Comparison of ENCODE assay signal across 8 mouse cellular contexts in the genomic region with DNA sequence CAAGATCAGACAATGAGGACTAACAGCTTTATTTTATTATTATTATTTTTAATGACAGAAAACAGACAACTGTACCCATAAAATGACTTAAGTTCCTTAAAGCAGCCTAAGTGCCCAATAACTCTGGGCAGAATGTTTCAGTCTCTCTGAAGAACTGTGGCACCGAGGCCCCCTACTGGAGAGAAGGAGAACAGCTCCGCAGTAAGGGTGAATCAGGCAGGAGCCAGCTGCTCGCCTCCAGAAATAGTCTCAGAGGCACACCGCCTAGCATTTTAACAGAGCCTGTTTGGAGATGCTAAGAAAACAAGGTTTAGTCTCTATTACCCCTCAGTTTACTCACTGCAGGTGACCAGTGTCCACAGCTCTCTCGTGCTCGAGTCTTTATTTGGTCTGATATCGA.
DNase-seq lines count a peak whose midpoint lies in the region; ATAC-seq lines count a peak whose summit lies in the region.

No protein-coding gene starts in this region.

- ATAC-seq in forebrain, embryonic 14.5 days = peak; percentile 57; the same call in 1 of the 2 replicates
- ATAC-seq in intestine, embryonic 16.5 days = 0 out of 2 replicates have a peak, but pooled peaks have one; percentile 46
- ATAC-seq in neutrophil, adult 5-6 weeks (ENCODE audit: extremely low read depth, insufficient number of reproducible peaks, low FRiP score, poor library complexity, severe bottlenecking) = 0 out of 2 replicates have a peak, but pooled peaks have one; percentile 41

- no peaks in the 10 kb centered on the region for H3K9me3 ChIP-seq in forebrain, embryonic 14.5 days (replicated peaks; ENCODE audit: control insufficient read depth, low read length)
- H3K9me3 ChIP-seq in intestine, embryonic 16.5 days (ENCODE audit: control insufficient read depth, low read length) = no peaks in the 10 kb centered on the region

- peak; percentile 72 for DNase-seq in urinary bladder, postnatal 14 days (ENCODE audit: low spot score)
- no peak for DNase-seq in urinary bladder, adult 2 months (ENCODE audit: low spot score)
- DNase-seq in c-Kit-negative CD71-positive TER-119-positive erythroid progenitor cells, embryonic 14.5 days (ENCODE audit: low read depth, low spot score) = peak; percentile 25
- peak; percentile 88 for DNase-seq in forebrain, embryonic 14.5 days (ENCODE audit: low spot score)
- DNase-seq in left cerebral cortex, postnatal 4 days = peak; percentile 61
- peak; percentile 21 to 23 for DNase-seq in thymus, postnatal 36 days

- no peak overlapping the region for H3K4me3 ChIP-seq in forebrain, embryonic 14.5 days (ENCODE audit: low read depth, low read length)
- no peak overlapping the region for H3K4me3 ChIP-seq in intestine, embryonic 16.5 days (ENCODE audit: low read length)

- no peak overlapping the region for H3K27ac ChIP-seq in forebrain, embryonic 14.5 days (ENCODE audit: low read depth, low read length)
- no peak overlapping the region for H3K27ac ChIP-seq in intestine, embryonic 16.5 days (ENCODE audit: low read length)

- H3K4me1 ChIP-seq in forebrain, embryonic 14.5 days (ENCODE audit: control insufficient read depth, insufficient read depth, low read length) = no peaks in the 10 kb centered on the region
- H3K4me1 ChIP-seq in intestine, embryonic 16.5 days (ENCODE audit: control insufficient read depth, insufficient read depth, low read length) = no peaks in the 10 kb centered on the region; the same call in 1 of the 2 replicates

- H3K36me3 ChIP-seq in forebrain, embryonic 14.5 days (ENCODE audit: control insufficient read depth, insufficient read depth, low read length) = no peaks in the 10 kb centered on the region
- no peaks in the 10 kb centered on the region for H3K36me3 ChIP-seq in intestine, embryonic 16.5 days (ENCODE audit: control insufficient read depth, insufficient read depth, low read length)

- no peak overlapping the region for H3K4me2 ChIP-seq in forebrain, embryonic 14.5 days (ENCODE audit: low read length)
- no peak overlapping the region for H3K4me2 ChIP-seq in intestine, embryonic 16.5 days (ENCODE audit: low read depth, low read length)

- WGBS in forebrain, embryonic 14.5 days = 23% methylated on average over 7 of the region's 7 CpGs
- WGBS in intestine, embryonic 16.5 days = 23% methylated on average over 7 of the region's 7 CpGs

- no peak overlapping the region for H3K9ac ChIP-seq in forebrain, embryonic 14.5 days (ENCODE audit: low read length)
- no peak overlapping the region for H3K9ac ChIP-seq in intestine, embryonic 16.5 days (ENCODE audit: low read depth, low read length)

- no peaks in the 10 kb centered on the region for H3K27me3 ChIP-seq in forebrain, embryonic 14.5 days (replicated peaks; ENCODE audit: control insufficient read depth, insufficient read depth, low read length)
- no peaks in the 10 kb centered on the region for H3K27me3 ChIP-seq in intestine, embryonic 16.5 days (replicated peaks; ENCODE audit: control insufficient read depth, insufficient read depth, low read length)

- intact Hi-C loops in left cerebral cortex, postnatal 4 days (cut with DNase I) = loop anchor here (5.0 to 10.0 kb wide), 2 partner anchors 125 to 508 kb away; no protein-coding TSS in a partner anchor
